Mouse (Mus musculus) gastrocnemius, adult 18-20 months (tissue): ENCODE measurements at regions not wholly inside any gene's neighbourhood (a gene's known extent, or its start where the extent isn't known, plus 50 kb on each side); places are given as distances from the start of the nearest gene placed in this dataset.
"Not testable (repeated sequence)": the region's sequence is repeated elsewhere in the genome, so short reads cannot be mapped to it uniquely, and the experiment has no call there.

Experiments
- DNase-seq: peaks from one replicate; pipeline ENCODE4 v3.0.0; 2021; ENCODE audit warnings: low spot score

DNA sequence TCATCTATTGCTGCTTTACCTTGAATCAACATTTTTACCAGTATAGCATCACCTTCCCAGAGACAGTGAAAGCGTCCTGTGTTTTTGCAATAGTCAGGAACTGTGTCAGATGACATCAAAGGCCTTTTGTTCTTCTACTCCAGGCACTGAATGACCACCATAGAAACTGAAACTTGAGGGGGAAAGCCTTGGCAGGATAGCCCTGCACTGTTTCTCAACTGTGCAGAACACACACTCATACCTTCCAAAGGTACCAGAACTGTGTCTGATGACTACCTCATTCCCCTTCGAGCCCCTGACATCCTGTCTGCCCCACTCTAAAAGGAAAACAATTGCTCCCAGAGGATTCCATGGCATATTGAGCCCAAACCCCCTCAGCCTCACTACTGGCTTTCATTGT is 134.3 kb downstream of the Tomm20 start:
- not testable (repeated sequence) for DNase-seq

DNA sequence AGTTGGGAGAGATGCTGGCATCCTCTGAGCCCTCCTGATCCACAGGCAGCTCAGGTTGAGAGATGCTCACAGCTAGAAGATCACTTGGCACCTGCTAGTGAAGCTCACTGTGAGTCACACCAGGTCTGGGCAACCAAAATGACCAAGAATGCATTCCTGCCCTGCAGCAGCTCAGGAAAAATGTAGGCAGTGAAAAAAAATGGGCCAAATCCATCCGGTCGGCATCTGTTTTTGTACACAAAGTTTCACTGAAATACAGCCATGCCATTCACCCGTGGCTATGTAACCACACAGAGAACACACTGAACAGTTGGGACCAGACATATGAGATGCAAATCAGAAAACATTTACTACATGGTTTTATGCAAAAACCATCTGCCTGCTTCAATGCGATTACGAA is 135.1 kb downstream of the Tomm20 start:
- DNase-seq = no peak

DNA sequence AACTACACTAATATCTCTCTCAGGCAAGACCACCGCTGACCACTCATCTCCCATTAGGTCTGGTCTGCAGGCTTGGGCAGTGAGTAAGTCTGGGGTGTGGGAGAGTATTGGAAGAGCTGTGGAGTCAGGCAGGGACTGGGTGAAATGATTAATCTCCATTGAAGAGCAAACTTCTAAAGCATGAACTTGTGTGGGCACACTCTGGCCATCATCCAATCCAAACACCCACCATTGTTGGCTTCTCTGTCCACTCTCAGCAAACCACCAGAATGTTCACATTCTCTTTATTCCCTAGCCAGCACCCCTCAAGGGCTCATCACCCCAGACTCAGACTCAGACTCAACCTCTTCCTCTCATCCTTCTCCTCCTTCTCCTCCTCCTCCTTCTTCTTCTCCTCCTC is 136.3 kb downstream of the Tomm20 start:
- DNase-seq = no peak

DNA sequence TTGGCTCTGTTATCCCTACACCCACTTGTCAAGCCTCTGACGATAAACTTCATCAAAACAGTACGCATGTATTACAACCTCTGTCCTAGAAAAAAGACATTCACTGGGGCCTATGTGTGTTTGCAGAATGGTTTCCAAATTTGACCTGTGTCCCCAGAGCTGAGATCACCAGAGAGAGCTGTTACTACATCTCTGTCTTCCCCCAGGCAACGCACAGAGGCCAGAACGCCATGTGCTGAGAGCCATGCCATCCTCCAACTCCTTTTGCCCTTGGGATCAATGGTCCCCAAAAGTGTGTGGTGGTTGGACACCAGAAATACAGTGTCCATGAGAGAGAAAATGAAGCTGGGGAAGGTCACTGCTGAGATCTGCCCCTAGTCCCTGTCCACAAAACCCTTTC is 137.1 kb downstream of the Tomm20 start:
- no peak for DNase-seq

DNA sequence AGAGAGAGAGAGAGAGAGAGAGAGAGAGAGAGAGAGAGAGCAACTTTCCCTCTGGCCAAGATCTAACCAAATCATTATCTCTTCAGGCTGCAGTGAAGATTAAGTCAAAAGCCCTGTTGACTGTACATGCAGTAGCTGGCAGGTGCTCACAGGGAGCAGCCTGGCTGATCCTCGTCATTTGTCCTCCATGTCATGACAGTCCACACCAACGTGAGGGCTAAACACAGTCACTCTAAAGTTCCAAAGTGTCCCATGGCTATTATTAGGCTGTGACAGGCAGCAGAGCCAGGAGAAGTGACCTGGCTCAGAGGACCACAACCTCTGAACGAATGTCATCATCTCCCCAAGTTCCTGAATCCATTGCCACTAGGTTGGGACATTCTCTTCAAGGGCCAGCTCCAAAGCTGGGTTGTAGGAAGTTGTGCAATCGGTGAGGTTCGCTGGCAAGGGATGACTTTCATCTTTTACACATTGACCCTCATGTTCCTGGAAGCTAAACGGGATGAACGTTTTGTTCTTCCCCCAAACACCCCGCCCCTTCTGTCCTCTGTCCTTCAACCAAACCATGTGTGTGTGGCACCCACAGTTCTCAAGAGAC is 138.4 kb downstream of the Tomm20 start:
- peak; percentile 90 for DNase-seq

DNA sequence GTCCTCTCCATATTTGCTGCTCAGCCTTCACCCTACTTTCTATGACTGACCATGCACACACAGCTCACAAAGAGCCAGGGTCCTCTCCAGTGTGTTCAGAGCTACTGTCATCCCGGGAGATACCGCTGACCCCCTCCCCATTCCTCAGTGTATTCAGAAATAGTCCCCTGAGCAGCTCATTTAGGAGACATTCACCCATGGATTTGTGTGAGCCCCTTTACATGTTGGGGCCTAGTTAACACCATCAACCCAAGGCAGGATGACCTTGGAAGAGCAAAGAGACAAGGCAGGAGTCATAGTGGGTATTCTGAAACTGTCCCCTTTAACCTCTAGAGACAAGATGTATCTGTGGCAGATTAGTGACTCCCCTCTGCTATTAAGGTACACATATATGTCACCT is 139.1 kb downstream of the Tomm20 start:
- DNase-seq = no peak

DNA sequence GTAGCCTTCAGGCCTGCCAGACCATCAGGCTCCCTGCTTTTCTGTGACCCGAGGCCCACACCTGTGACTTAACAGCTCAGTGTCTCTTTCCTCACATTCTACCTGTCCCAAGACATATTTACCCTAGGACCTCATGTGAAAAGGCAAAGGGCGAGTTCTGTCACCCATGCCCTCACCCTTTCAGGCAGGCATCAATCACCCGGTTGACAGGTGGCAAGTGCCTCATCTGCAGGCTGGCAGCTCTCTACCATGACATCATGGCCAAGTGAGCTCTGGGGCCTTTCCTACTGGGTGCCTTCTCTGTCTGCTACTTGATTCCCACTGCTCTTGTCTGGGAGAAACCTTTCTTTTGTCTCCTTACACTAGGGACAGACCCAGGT is 139.5 kb downstream of the Tomm20 start:
- no peak for DNase-seq

DNA sequence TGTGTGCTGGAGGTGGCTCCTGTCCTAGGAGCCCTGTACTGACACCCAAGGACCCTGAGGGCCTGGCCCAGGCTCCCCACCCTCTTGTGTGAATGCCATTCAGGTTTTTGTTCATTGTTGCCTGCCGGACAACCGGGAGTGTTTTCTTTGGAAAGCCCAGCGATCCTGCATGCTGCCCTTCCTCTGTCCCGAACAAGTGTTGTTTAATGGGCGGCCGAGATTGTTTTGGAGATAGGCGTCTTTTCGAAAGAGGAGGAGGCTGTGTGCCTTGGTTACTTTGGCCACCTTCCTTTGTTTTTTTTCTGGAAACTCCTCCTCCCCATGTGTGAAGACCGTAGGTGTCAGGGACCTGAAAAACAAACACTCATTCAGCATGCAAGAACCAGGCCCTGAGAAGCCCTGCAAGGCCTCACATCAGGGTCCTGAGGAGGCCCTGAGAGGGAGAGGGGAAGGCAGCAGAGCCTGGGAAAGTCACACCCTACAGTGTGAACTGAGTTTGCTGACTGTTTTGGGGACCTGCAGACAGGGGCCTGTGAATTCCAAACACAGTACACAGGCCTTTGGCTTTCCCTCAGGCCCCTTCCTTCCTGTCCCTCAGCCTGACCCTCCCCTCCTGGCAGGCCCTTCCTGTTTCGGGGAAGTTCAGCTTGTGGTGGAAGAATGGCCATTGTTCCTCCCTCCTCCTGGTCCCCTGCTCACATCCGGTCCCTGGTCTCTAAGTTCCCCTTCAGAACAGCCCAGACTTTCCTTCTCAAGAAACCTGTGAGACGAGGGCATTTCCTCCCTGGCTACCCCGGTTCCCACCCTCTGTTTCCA is 140.1 kb downstream of the Tomm20 start:
- DNase-seq = peak; percentile 63

DNA sequence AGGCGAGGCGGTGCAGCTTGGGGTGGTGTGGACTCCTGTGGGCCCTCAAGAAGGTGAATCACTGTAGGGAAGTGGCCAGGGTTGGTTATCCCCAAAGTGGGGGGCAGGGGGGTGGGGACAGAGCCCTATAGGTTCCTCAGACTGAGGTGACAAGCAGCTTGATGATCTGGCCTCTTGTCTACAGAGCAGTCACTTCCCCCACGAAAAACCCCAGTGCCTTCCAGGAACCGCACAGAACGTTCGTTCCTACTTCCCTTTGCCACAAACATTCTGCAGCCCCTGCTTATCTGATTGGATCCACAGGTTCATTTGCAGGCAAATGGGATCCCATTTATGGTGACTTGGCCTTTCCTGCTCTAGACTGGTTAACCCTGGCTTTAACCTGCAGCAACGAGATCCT is 141.5 kb downstream of the Tomm20 start:
- DNase-seq = no peak

DNA sequence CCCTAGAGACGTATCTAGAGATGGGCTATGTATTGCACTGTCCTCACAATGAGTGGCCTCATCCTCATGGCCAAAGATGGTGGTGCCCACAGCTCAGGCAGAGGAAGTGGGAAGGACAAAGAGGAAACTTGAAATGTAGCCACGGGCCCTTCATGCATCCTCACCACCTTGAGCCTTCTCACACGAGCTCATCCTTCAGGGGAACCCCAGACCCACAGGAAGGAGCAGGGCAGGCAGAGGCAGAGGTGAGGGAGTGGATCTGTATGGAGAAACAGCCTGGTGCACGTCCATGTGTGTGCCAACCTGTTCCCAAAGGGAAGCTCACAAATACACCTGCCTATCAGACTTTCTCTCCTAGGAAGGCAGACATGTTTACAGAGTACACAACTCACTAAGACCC is 143.0 kb downstream of the Tomm20 start:
- DNase-seq = no peak

DNA sequence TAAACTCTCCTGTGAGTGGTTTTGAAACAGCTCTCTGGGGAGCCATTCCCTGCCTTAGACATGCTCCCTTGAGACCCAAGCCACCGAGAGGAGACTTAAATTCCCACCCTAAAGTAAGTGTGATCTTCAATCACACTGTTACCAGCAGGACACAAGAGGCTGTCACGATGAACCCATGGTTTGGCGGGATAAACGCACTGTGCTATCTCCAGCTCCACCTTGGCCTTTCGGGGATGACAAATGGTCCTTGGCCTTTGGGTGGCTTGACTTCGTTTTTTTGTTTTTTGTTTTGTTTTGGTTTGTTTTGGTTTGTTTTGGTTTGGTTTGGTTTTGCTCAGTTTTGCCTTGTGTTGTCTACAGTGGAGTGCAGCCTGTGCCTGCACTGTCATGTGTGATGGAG is 144.7 kb downstream of the Tomm20 start:
- DNase-seq = no peak

DNA sequence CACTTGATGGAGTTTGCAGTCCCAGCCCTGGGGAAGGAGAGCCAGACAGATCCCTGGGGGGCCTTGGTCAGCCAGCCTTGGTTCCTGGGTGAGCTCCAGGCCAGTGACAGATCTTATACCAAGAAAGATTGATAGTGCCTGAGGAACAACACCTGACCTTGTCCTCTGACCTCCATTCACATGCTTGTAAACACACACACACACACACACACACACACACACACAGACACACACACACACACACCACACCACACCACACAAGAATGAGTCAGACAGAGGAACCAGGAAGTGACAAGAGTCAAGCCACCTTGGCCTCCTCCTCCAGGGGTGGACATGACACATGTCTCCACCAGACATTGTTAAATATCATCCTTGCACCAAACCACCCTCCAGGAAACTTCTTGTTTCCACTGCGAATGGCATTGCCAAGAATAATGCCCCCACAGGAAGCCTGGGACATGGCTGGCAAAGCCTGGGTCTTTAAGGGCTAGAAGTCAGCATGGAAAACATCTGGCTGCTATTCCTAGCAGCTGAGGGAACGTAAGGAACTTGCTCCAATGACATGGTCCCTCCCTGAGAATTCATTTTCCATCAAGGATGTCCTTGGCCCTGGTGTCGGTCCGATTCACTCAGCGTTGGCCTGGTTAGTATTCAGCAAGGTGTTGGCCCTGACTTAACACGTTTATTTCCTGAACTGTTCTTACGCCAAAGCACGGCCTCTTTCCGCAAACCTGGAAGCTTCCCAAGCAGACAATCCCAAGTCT is 147.9 kb downstream of the Tomm20 start:
- no peak for DNase-seq

DNA sequence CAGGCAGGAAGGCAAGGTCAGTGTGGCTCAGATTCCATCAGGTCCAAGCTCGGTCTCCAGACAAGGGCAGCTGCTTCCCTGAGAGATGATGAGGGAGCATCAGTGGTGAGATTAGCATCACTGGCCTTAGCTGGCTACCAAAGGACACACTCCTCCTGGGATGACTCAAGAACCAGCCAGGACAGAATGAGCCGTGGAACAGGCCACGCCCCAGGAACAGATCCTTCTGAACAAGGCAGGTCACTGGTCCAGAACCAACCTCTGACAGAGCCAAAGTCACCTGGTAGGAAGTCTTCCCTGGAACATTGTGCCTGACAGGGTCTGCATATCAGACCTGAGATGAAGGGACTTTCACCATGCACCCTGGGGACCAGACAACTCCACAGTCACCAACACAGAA is 152.0 kb downstream of the Tomm20 start:
- DNase-seq = no peak

DNA sequence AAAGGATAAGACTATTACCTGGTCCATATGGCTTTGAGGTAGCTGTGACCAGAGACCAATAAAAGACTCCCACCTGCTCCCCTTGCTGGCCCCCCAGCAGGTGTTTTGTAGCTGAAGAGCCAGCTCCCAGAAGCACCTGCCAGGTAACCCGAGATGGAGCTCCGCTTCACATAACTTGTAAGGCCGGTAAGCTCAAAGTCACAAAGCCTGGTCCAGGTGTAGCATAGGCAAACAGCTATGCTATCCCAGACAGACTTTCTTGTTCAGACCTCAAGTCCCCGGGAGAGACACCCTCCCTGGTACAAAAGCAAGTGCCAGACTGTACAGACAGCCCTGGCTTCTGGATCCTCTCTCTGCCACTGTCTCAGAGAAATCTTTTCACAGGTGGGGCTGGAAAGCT is 154.6 kb downstream of the Tomm20 start:
- no peak for DNase-seq

DNA sequence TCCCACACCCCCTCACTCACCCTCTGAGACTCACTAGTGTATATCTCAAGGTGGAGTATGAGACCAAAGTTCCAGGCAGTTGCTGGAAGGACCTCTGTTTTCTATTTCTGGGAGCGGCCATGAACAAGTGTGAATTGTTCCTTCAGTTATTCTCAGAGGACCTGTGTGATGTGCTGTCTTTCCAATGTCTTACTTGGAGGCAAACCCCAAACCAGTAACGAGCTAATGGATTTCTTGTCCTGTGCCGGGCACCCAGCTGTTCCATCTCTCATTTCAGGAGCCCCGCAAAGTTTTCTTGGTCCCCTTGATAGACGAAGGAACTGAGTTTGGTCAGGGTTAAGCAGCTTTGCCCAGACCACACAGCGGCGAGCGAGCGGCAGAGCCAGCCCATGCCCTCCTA is 155.4 kb downstream of the Tomm20 start:
- DNase-seq = no peak

DNA sequence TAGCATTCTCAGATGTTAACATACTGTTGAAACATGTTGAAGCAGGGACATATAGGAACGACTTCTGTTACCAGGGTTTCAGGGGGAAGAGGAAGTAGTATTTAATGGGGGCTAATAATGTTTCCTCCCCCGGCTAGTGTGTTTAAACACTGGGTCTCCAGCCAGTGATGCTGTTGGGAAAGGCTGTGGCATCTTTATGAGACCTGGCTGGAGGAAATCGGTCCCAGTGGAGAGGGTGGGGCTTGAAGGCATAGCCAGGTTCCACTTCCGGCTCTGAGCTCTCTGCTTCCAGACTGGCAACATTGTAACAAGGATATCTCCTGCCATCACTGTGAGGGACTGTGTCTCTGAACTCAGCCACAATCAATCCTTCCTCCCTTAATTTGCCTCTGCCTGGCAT is 156.6 kb downstream of the Tomm20 start:
- DNase-seq = no peak

DNA sequence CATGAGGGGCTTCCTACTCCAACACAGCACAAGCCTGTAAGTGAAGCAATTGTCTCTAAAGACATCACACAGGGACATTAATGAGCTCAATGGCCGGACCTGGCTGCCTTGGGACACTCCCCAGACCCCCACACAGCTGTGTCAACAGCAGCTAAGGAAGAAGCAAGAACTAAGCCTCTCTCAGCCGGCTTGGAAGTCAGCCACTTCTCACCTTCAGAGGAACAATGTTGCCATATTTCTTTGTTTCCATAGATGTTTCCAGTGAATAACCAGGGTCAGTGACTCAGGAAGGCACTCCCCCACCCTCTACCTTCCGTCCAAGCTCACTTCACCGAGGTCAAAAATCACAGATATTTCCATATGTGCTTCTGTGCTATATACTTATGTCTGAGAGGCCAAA is 157.0 kb downstream of the Tomm20 start:
- no peak for DNase-seq

DNA sequence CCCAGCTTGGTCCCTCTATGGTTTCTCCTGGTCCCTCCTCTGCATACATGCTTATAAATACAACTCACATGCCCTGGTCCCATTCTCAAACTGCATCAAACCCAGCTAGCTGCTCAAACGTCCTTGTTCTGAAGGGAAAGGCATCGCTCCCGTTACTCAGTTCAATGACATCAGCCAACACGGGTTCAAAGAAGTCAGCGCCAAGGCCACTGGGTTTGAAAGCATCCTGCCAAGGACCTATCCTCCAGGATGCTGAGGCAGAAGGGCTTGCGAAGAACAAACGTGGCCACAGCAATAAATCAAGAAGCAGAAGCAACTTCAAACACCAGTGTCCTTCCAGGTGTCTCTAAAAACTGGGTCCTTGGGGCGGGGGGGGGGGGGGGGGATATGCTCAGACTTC is 158.2 kb downstream of the Tomm20 start:
- no peak for DNase-seq

DNA sequence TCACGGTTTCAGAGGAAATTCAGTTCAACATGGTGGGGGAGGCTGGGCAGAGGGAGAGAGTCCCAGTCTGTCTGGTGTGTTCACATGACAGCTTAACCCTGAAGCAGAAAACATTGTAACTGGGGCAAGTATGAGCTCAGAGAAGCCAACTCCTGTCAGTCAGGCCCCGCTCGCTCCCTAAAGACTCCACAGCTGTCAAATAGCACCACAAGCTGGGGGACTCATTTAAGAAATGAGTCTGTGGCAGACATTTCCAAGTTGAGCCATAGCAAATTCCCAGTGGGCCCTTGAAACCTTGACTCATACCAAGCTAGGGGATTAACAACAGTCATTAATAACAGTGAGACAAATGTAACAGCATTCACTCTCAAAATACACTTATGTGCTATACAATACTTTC is 160.4 kb downstream of the Tomm20 start:
- DNase-seq = no peak

DNA sequence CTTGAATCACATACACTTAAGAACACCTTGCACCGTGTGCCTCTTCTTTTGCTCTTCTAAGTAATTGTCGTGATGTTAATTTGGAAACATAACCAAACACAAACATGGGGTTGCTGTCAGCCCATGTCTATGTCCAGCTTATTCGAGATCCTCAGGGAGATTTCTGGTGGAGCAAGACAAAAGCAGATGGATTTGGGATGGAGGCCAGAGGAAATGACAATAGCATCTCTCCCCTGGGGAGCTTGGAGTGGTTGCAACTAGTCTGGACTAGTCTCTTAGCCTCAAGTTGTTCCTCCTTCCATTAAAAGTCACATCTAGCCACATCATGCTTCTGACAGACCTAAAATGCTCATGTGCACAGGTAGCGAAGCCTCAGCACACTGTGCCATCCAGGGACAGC is 161.0 kb downstream of the Tomm20 start:
- DNase-seq = no peak

DNA sequence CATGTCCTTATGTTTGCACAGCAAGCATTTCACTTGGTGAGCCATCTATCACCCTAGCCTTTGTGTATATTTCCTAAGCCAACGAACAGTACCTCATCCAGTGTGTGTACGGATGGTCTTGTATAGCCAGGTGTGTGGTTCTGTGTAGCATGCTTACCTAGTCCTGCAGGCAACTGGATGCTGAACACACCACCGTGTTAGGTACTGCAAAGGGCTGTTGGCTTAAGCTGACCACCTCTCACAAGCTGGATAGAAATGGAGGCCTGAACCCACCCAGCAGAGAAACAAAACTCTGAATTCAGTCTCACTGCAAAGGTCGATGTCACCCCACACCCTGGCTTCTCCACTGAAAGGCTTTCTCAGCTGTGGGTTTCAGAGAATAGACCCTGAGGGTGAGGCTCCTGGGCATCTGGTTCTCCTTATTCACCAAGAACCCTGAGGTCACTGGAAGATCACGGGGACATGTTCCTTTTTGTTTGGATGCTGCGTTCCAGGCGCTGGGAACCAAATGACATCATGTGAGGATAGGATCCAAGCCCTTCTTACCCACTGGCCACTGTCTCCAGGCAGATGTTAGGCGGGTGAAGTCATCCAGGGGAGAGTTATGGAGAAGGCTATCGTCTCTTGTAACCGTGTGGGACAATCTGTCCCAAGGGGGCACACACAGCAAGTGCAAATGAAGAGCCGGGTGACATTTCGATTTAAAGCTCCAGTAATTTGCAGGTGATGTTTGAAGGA is 161.8 kb downstream of the Tomm20 start:
- DNase-seq = peak; percentile 80

DNA sequence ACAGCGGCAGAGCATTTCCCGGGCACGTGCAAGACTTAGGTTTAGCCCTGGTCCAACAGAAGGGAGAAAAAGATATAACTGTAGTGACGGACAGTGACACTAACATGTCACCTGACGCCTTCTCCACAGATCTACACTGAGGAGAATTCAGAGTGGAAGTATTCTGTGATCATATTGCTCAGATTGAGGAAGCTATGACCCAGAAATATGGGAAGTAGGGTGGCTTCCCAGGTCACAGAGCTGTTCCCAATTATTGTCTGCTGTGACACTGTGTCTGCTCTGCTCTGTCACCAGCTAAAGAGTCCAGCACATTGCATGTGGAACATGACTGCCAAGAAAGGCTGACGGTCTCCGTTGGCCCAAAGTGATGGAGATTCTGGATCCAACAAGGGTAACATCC is 167.0 kb downstream of the Tomm20 start:
- DNase-seq = no peak
